Mouse (Mus musculus) intestine, postnatal 0 days (tissue): ENCODE data around the gene Glp1r. TPM values are rescaled to one million over a fixed set of nuclear protein-coding genes. Genes with fewer than 3 reads are reported as not detected.

Experiments
- ATAC-seq: fragments of 200-750 bp; cut with Nextera tagmentation; 2 replicates; pipeline ENCODE4 v1.8.0; 2017; ENCODE audit warnings: mild to moderate bottlenecking, moderate TSS enrichment, moderate library complexity
- H3K27ac ChIP-seq: fragments of 300-500 bp; sonication (generic); 2 replicates; pipeline ENCODE4 v1.5.1; 2014; ENCODE audit warnings: mild to moderate bottlenecking, low read depth, low read length, moderate library complexity
- H3K27me3 ChIP-seq: fragments of 300-500 bp; sonication (generic); replicated peaks from 2 replicates; pipeline ENCODE4 v1.6.1; 2014; ENCODE audit warnings: low read length, mixed read lengths; ENCODE audit not compliant: control insufficient read depth, insufficient read depth
- H3K36me3 ChIP-seq: fragments of 300-500 bp; sonication (generic); 2 replicates; pipeline ENCODE4 v1.6.1; 2014; ENCODE audit warnings: mild to moderate bottlenecking, moderate library complexity; ENCODE audit not compliant: control insufficient read depth, insufficient read depth
- H3K4me1 ChIP-seq: fragments of 300-500 bp; sonication (generic); replicated peaks from 2 replicates; pipeline ENCODE4 v1.6.1; 2014; ENCODE audit warnings: antibody characterized with exemption, low read length, mixed read lengths; ENCODE audit not compliant: control insufficient read depth, insufficient read depth
- H3K4me2 ChIP-seq: fragments of 300-500 bp; sonication (generic); replicated peaks from 2 replicates; pipeline ENCODE4 v1.6.1; 2014; ENCODE audit warnings: low read depth, mild to moderate bottlenecking, moderate library complexity
- H3K4me3 ChIP-seq: fragments of 300-500 bp; sonication (generic); 2 replicates; pipeline ENCODE4 v1.5.1; 2014; ENCODE audit warnings: low read depth, low read length
- H3K9ac ChIP-seq: fragments of 300-500 bp; sonication (generic); 2 replicates; pipeline ENCODE4 v1.6.1; 2014; ENCODE audit warnings: mild to moderate bottlenecking, low read depth, low read length
- H3K9me3 ChIP-seq: fragments of 300-500 bp; sonication (generic); 2 replicates; pipeline ENCODE4 v1.6.1; 2016; ENCODE audit warnings: mixed run types; ENCODE audit not compliant: control insufficient read depth
- CTCF ChIP-seq: sonication (generic); IDR thresholded peaks from 2 replicates; pipeline ENCODE4 v1.5.1; 2016; ENCODE audit warnings: low read depth, mild to moderate bottlenecking, control low read depth, antibody characterized with exemption, moderate library complexity
- WGBS: fragments of 180-500 bp; shearing (Covaris S2); extraction: QIAGEN DNeasy Blood & Tissue Kit; methylation state at CpG from one replicate; pipeline ENCODE4 v1.1.7; 2014; 5-methylcytosine and 5-hydroxymethylcytosine counted together
- polyA plus RNA-seq: library from polyadenylated mRNA; unstranded; fragments of >200 nt; fragmentation: Nextera tagmentation; extraction: Ambion mirVana; gene quantifications from 2 replicates; pipeline ENCODE4 v1.2.1, GENCODE M21; 2015

The Glp1r gene
- polyA plus RNA-seq, 1 experiment from 2014 or later, result 0.63 TPM

DNA sequence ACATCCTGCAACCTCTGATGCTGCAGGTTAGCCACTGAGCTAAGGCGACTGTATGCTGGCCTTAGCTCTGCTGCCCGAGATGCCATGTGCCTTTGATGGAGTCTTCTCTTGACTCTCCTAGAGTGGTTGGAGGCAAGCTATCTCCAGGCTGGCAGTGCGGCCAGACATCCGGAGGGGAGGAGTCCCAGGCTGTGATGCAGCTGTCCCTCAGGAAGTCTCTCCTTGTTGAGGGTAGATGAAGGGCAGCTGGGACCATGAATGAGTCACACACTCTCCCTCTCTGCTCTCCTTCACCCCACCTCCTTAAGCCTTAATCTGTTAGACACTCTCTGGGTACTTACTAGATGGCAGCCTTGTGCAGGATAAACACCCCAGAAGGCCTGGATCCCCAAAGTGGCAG lies 6.0 kb downstream of the Glp1r start:
- Histone ChIP-seq H3K27me3 (peaks cover 12% of the 10 kb centered on the region; the same call in 1 of the 2 replicates), H3K36me3 (no peaks in the 10 kb centered on the region), H3K4me1 (peaks cover under 1% of the 10 kb centered on the region; the same call in 1 of the 2 replicates), H3K9ac (no peak overlapping the region), H3K27ac (no peak overlapping the region), H3K9me3 (no peaks in the 10 kb centered on the region), H3K4me2 (no peak overlapping the region), H3K4me3 (no peak overlapping the region)
- WGBS, result 57% methylated on average over 4 of the region's 4 CpGs
- no peak for ATAC-seq
- TF ChIP-seq CTCF, result no peak

DNA sequence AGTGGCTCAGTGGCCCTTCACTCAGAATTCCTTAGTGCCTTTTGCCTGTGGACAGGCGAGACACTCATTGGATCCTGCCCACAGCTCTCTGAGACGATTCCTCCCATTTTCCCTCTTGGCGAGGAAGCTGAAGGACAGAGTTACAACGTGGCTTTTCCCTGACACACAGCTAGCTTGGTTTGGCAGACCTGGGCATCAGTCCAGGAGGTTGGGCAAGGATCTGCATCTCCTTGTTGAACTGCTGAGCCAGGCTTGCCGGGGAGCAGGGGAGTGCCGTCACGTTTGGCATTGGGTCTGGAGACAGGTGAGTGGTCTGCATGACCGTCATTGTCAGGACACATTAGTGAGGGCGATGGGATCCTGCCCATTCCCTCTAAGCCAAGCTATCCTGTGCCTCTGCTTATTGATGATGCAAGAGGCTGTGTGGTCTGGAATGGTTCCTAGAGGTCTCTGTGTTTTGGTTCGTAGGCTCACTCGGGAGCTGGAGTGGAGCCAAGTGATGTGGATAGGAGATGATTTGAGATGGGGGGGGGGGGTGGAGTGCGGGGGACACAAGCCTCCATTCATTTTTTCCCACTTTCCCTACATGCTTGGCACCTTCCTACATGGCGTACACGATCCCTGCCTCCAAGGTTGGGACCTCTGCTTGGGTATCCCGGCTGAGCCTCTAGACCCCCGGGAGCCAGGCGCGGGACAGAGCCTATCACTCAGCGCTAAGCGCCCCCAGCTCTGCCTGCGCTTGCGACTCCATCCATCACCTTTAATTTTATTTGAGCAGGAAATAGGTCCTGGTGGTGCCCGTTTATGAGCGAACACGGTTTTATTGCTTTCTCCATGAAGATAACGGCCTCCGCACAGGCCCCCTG lies 9.5 kb downstream of the Glp1r start:
- ATAC-seq, result no peak
- WGBS, result 36% methylated on average over 27 of the region's 27 CpGs
- Histone ChIP-seq H3K4me2 (no peak overlapping the region), H3K36me3 (no peaks in the 10 kb centered on the region), H3K27me3 (peaks cover 12% of the 10 kb centered on the region; the same call in 1 of the 2 replicates), H3K4me3 (no peak overlapping the region), H3K27ac (no peak overlapping the region), H3K9ac (no peak overlapping the region), H3K9me3 (no peaks in the 10 kb centered on the region), H3K4me1 (peaks cover 4% of the 10 kb centered on the region; the same call in 1 of the 2 replicates)
- TF ChIP-seq CTCF, result no peak

DNA sequence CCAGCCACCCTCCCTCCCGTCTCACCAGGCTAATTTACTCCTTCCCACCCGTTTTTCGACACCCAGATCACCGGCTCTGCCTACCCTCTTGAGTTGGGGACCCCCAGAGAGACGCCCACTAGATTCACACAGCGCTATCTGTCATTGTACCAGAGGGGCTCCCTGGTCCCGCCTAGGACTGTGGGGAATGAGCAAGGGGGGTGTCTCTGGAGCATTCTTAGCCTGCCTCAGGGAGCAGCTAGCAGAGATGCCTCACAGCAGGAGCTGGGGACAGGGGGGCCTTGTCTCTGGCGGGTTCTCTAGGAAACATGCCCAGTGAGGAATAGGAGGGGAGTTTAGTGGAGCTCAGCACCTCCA lies 10.1 kb downstream of the Glp1r start:
- Histone ChIP-seq H3K4me2 (no peak overlapping the region), H3K27ac (no peak overlapping the region), H3K36me3 (no peaks in the 10 kb centered on the region), H3K27me3 (peaks cover 12% of the 10 kb centered on the region; the same call in 1 of the 2 replicates), H3K9ac (no peak overlapping the region), H3K4me3 (no peak overlapping the region), H3K9me3 (no peaks in the 10 kb centered on the region), H3K4me1 (peaks cover 4% of the 10 kb centered on the region; the same call in 1 of the 2 replicates)
- no peak for ATAC-seq
- no peak for TF ChIP-seq CTCF
- 17% methylated on average over 8 of the region's 8 CpGs for WGBS

DNA sequence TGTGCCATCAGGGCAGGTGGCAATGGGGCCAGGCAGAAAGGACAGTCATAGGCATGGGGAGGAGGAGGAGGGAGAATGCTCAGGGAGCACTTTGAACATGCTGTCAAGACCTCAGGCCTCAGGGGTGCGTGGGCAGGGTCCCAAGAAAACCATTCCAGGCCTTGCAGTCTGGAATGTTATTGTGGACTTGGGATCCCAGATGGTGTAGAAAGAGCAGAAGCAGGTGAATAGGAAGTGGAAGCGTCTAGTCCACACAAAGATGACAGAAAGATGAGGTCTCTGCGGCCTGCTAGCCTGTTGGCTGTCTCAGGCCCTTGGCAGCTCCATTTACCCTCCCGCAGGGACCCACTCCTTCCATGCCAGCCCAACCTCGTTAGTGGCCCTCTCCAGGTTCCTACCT lies 10.9 kb downstream of the Glp1r start:
- ATAC-seq, result no peak
- Histone ChIP-seq H3K4me2 (no peak overlapping the region), H3K36me3 (no peaks in the 10 kb centered on the region), H3K9ac (no peak overlapping the region), H3K4me1 (peaks cover 4% of the 10 kb centered on the region; the same call in 1 of the 2 replicates), H3K27ac (no peak overlapping the region), H3K4me3 (no peak overlapping the region), H3K27me3 (peaks cover 12% of the 10 kb centered on the region; the same call in 1 of the 2 replicates), H3K9me3 (no peaks in the 10 kb centered on the region)
- TF ChIP-seq CTCF, result no peak
- WGBS, result 42% methylated on average over 5 of the region's 5 CpGs

DNA sequence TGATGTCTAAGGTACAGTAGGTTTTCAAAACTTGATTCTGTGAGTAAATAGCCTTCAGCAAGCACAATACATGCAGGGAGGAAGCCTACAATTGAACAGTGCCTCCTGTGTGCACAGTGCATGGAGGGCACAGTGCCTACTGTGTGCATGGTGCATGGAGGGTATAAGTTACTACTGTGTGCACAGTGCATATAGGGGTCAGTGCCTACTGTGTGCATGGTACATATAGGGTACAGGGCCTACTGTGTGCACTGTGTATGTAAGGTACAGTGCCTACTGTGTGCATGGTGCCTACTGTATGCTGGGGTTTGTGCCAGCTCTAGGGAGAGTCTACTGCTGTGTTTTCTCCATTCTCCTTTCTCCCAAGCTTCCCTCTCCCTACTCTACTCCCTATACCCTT lies 12.6 kb downstream of the Glp1r start:
- no peak overlapping the region for H3K9ac ChIP-seq
- no peak overlapping the region for H3K4me2 ChIP-seq
- H3K4me3 ChIP-seq, result no peak overlapping the region
- peaks cover 12% of the 10 kb centered on the region; the same call in 1 of the 2 replicates for H3K27me3 ChIP-seq
- H3K9me3 ChIP-seq, result no peaks in the 10 kb centered on the region
- no peaks in the 10 kb centered on the region for H3K36me3 ChIP-seq
- TF ChIP-seq CTCF, result no peak
- H3K4me1 ChIP-seq, result peaks cover 4% of the 10 kb centered on the region; the same call in 1 of the 2 replicates
- ATAC-seq, result no peak
- H3K27ac ChIP-seq, result no peak overlapping the region

DNA sequence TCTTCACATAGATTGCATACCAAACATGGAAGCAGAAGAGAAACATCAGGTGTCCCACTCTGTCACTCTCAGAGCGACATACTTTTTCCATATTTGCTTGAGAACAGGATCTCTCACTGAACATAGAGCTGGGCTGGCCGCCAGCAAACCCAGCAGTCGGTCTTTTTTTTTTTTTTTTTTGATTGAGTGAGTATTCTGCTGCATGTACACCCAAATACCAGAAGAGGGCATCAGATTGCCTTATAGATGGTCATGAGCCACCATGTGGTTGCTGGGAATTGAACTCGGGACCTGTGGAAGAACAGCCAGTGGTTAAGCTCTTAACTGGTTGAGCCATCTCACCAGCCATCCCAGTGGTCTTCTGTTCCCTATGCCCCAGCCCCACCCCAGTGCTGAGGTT lies 21.9 kb downstream of the Glp1r start:
- TF ChIP-seq CTCF, result no peak
- WGBS, result 51% methylated on average over 4 of the region's 4 CpGs

More for the DNA sequence above, 21.9 kb downstream of the Glp1r start:
- no peak for ATAC-seq
- Histone ChIP-seq H3K9me3 (no peaks in the 10 kb centered on the region), H3K4me3 (no peak overlapping the region), H3K36me3 (no peaks in the 10 kb centered on the region), H3K27ac (no peak overlapping the region), H3K9ac (no peak overlapping the region), H3K4me1 (no peaks in the 10 kb centered on the region), H3K4me2 (no peak overlapping the region), H3K27me3 (no peaks in the 10 kb centered on the region)
